Mouse (Mus musculus): Measurements from ENCODE around the gene Ppil1.

DNA sequence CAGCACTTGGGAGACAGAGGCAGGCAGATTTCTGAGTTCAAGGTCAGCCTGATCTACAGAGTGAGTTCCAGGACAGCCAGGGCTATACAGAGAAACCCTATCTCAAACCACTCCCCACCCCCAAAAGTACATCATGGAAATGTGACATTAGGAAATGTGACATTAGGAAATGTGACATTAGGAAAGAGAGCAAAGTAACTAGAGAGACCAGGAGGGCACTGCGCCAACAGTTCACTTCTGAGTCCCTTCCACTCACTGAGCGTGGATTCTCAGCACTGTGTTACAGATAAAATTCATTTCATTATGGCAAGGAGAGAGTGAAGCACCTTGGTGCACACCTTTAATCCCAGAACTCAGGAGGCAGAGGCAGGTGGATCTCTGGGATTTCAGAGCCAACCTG, 5.1 kb downstream of the Ppil1 start:
- TF ChIP-seq TAL1 (IDR thresholded peaks at IDR 0.05; ENCODE audit: low read length) (no peak), GATA1 (IDR thresholded peaks at IDR 0.05; ENCODE audit: low read length) (no peak)
